Mouse (Mus musculus): ENCODE data around the gene 1810055G02Rik.

GRCm38 (mm10) chr19:3742716-3743115 lies 34.6 kb downstream of the 1810055G02Rik start:
- no peak for TF ChIP-seq GATA1 (IDR thresholded peaks at IDR 0.05; ENCODE audit: borderline replicate concordance, low read length)
- no peak for TF ChIP-seq FLI1 (IDR thresholded peaks at IDR 0.05; ENCODE audit: low read length)

Measured in megakaryocyte, embryonic 14.5 days (primary cell).